Mouse (Mus musculus) cerebellum, adult (tissue): ENCODE data around the gene Rnf151.
"Not testable (repeated sequence)": the region's sequence is repeated elsewhere in the genome, so short reads cannot be mapped to it uniquely, and the experiment has no call there.

Source experiments
- ATAC-seq: cut with Nextera tagmentation; 2 replicates; pipeline ENCODE4 v1.9.2; 2017; ENCODE audit warnings: mild to moderate bottlenecking, moderate library complexity, mixed read lengths; ENCODE audit not compliant: insufficient number of reproducible peaks, low FRiP score, low TSS enrichment

Gene Rnf151

DNA sequence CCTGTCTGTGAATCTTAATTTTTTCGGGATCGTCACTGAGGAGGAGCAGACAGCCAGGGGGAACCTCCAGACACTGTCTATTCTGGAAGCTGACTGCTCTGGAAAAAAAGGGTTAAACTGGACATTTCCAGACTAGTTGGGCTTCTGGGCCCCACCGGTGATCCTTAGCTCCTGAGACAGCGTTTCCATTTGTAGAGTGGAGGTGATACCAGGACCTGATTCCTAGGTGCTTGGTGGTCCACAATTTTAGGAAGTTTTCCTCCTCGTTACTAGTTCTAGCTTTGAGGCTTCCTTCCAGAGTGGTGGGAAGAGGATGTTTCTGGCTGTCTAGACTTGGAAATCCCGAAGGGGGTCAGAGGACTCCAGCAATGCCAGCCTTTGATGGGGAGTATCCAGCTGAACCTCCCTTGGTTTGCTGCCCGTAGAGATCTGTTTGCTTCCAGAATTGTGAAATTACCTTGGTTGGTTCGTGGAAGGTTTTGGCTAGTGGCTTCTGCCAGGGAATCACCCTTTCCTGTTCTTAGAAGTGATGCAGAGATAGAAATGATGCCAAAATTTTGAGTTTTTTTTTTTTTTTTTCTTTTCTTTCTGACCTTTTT is 47.5 kb downstream of the Rnf151 start:
- ATAC-seq, result no peak

DNA sequence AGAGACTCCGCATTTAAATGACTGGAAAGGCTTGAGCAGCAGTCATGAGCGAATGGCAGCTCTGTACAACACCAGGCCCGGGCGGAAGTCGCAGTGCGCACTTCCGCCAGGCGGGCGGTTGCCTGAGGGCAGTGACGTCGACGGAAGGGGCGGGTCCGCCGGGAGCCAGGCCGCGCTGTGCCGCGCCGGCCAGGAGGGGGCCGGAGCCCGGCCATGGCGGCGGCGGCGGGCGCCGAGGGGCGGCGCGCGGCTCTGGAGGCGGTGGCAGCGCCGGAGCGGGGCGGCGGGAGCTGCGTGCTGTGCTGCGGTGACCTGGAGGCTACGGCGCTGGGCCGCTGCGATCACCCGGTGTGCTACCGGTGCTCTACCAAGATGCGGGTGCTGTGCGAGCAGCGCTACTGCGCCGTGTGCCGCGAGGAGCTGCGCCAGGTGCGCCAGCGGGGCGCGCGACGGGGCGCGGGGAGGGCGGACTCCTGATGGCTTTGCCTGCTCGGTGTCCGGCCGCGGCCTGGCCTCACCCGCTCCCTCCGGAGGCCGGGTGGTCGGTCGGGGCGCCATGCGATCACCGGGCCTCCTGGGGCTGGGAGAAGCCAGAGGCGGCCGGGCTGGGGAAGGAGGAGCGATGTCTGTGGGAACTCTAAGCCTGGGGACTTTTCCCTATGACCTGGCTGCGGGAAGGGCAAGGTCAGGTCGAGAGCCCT is 48.2 kb downstream of the Rnf151 start, which contains the start of gene Zfp598:
TSS of gene Zfp598 (plus strand) at position 143 of the 701 bp plus-strand sequence.
- peak; percentile 89; the same call in 1 of the 2 replicates for ATAC-seq

DNA sequence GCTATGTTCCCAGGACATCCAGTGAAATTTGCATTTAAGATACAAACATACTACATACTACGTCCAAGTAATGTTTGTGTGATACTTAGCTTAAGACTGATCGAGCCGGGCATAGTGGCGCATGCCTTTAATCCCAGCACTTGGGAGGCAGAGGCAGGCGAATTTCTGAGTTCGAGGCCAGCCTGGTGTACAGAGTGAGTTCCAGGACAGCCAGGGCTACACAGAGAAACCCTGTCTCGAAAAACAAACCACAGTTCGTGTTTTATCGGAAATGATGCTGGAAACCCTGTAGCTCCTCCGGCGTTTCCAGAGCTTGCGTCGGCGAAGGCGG is 48.7 kb downstream of the Rnf151 start:
- ATAC-seq, result not testable (repeated sequence)

DNA sequence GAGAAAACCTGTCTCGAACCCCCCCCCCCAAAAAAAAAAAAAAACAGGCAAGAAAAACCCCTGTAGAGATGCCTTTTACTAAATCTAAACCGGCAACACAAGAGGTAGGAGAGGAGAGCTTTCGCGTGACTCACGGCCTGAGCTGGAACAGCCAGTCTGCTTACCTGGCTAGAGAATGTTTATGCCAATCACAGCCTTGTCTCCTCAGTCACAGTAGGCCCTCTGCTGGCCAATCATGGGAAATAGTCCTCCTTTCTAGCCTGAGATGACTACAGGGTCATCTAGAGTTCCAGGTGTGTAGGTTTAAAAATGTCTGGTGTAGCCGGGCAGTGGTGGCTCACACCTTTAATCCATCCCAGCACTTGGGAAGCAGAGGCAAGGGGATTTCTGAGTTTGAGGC is 50.4 kb downstream of the Rnf151 start:
- 0 out of 2 replicates have a peak, but pooled peaks have one; percentile 31 for ATAC-seq

DNA sequence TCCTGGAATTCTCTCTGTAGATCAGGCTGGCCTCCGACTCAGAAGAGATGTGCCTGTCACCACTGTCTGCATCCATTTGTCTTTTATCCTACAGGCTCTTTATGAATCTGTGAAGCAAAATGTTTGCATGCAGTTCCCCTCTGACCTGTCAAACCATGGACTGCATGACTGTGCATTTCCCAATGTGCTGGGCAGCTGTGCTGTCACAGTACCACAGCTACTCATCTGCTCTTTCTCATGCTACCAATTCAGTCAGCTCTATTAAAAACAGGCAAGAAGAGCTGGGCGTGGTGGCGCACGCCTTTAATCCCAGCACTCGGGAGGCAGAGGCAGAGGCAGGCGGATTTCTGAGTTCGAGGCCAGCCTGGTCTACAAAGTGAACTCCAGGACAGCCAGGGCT is 50.9 kb downstream of the Rnf151 start:
- not testable (repeated sequence) for ATAC-seq
